Mouse (Mus musculus) MEL (cell line): ENCODE measurements around the gene Ptma. TPM values are rescaled to one million over a fixed set of nuclear protein-coding genes. Genes with fewer than 3 reads are reported as not detected.

ENCODE experiments used
- DNase-seq: peaks from one replicate; pipeline ENCODE4 v3.0.0; 2011; ENCODE audit warnings: low read depth, low spot score
- H3K27ac ChIP-seq: 2 replicates; pipeline ENCODE4 v1.5.1; 2012; ENCODE audit warnings: low read depth, mild to moderate bottlenecking, control low read depth, low read length, moderate library complexity; ENCODE audit not compliant: control insufficient read depth
- H3K27me3 ChIP-seq, 2 experiments: fragments of 150-350 bp in 1 of 2; sonication (generic) in 1 of 2; 2 replicates each; pipeline ENCODE4 v1.6.1; 2012; ENCODE audit warnings: low read length in 2 of 2, mild to moderate bottlenecking in 2 of 2, improper control_type of control experiment in 1 of 2, moderate library complexity in 1 of 2; ENCODE audit not compliant: insufficient read depth in 2 of 2, control insufficient read depth in 1 of 2
- H3K36me3 ChIP-seq, 2 experiments: 2 replicates each; pipeline ENCODE4 v1.6.1; 2012 to 2014; ENCODE audit warnings: low read length in 2 of 2, improper control_type of control experiment in 1 of 2, inconsistent platforms in 1 of 2, mild to moderate bottlenecking in 1 of 2; ENCODE audit not compliant: insufficient read depth in 2 of 2, control insufficient read depth in 1 of 2
- H3K4me1 ChIP-seq, 2 experiments: fragments of 150-350 bp in 1 of 2; sonication (generic) in 1 of 2; 2 replicates each; pipeline ENCODE4 v1.6.1; 2012; ENCODE audit warnings: low read length in 2 of 2, improper control_type of control experiment in 1 of 2, mild to moderate bottlenecking in 1 of 2; ENCODE audit not compliant: insufficient read depth in 2 of 2, control insufficient read depth in 1 of 2
- H3K4me3 ChIP-seq, 2 experiments: fragments of 150-350 bp in 1 of 2; sonication (generic) in 1 of 2; 2 replicates each; pipeline ENCODE4 v1.5.1; 2012; ENCODE audit warnings: low read depth in 2 of 2, low read length in 2 of 2, mild to moderate bottlenecking in 2 of 2, moderate library complexity in 2 of 2, control low read depth in 1 of 2, improper control_type of control experiment in 1 of 2; ENCODE audit not compliant: control insufficient read depth in 1 of 2, insufficient read depth in 1 of 2
- H3K79me2 ChIP-seq: 2 replicates; pipeline ENCODE4 v1.6.1; 2012; ENCODE audit warnings: mild to moderate bottlenecking, low read length, moderate library complexity; ENCODE audit not compliant: control insufficient read depth, poor library complexity, insufficient read depth
- H3K9ac ChIP-seq: 2 replicates; pipeline ENCODE4 v1.6.1; 2012; ENCODE audit warnings: low read depth, mild to moderate bottlenecking, control low read depth, low read length, moderate library complexity; ENCODE audit not compliant: control insufficient read depth, poor library complexity, severe bottlenecking
- H3K9me3 ChIP-seq: fragments of 150-350 bp; sonication (generic); replicated peaks from 2 replicates; pipeline ENCODE4 v1.6.1; 2012; ENCODE audit warnings: mild to moderate bottlenecking, low read length, improper control_type of control experiment, moderate library complexity; ENCODE audit not compliant: insufficient read depth
- BHLHE40 ChIP-seq: IDR thresholded peaks from 2 replicates; pipeline ENCODE4 v1.6.1; 2012; ENCODE audit warnings: low read depth, mild to moderate bottlenecking, inconsistent platforms, low read length, improper control_type of control experiment, borderline replicate concordance
- CHD2 ChIP-seq: IDR thresholded peaks from 2 replicates; pipeline ENCODE4 v1.6.1; 2011; ENCODE audit warnings: low read length, improper control_type of control experiment
- CTCF ChIP-seq, 3 experiments: IDR thresholded peaks in 2 of 3; conservative IDR thresholded peaks in 1 of 3; 2 replicates each; pipeline ENCODE4 v1.5.1; 2011 to 2012; ENCODE audit warnings: low read length in 3 of 3, low read depth in 2 of 3, mild to moderate bottlenecking in 2 of 3, improper control_type of control experiment in 1 of 3, inconsistent platforms in 1 of 3, mixed read lengths in 1 of 3, moderate library complexity in 1 of 3; ENCODE audit not compliant: control insufficient read depth in 1 of 3, insufficient read depth in 1 of 3, poor library complexity in 1 of 3, severe bottlenecking in 1 of 3
- E2F4 ChIP-seq: IDR thresholded peaks from 2 replicates; pipeline ENCODE4 v1.6.1; 2011; ENCODE audit warnings: low read depth, low read length, improper control_type of control experiment, borderline replicate concordance
- ELF1 ChIP-seq: IDR thresholded peaks from 2 replicates; pipeline ENCODE4 v1.6.1; 2014; ENCODE audit warnings: low read depth, mild to moderate bottlenecking, inconsistent platforms, low read length, improper control_type of control experiment, moderate library complexity
- EP300 ChIP-seq, 2 experiments: IDR thresholded peaks; 2 replicates each; pipeline ENCODE4 v1.6.1; 2011; ENCODE audit warnings: improper control_type of control experiment in 2 of 2, low read length in 2 of 2, low read depth in 1 of 2, mild to moderate bottlenecking in 1 of 2
- GABPA ChIP-seq: IDR thresholded peaks from 2 replicates; pipeline ENCODE4 v1.6.1; 2012; ENCODE audit warnings: low read depth, mild to moderate bottlenecking, inconsistent platforms, low read length, improper control_type of control experiment, moderate library complexity
- HCFC1 ChIP-seq: IDR thresholded peaks from 2 replicates; pipeline ENCODE4 v1.6.1; 2012; ENCODE audit warnings: low read depth, mild to moderate bottlenecking, inconsistent platforms, low read length, improper control_type of control experiment, moderate library complexity
- MAFK ChIP-seq: IDR thresholded peaks from 2 replicates; pipeline ENCODE4 v1.6.1; 2011; ENCODE audit warnings: low read depth, mild to moderate bottlenecking, low read length, improper control_type of control experiment, borderline replicate concordance
- MAX ChIP-seq: IDR thresholded peaks from 2 replicates; pipeline ENCODE4 v1.6.1; 2011; ENCODE audit warnings: low read length, improper control_type of control experiment
- MAZ ChIP-seq: IDR thresholded peaks from 2 replicates; pipeline ENCODE4 v1.6.1; 2012; ENCODE audit warnings: low read depth, mild to moderate bottlenecking, inconsistent platforms, low read length, improper control_type of control experiment
- MEF2A ChIP-seq: IDR thresholded peaks from 2 replicates; pipeline ENCODE4 v1.6.1; 2014; ENCODE audit warnings: low read depth, mild to moderate bottlenecking, inconsistent platforms, low read length, improper control_type of control experiment; ENCODE audit not compliant: poor library complexity, insufficient replicate concordance, severe bottlenecking; ENCODE audit errors: extremely low read depth
- MXI1 ChIP-seq: IDR thresholded peaks from 2 replicates; pipeline ENCODE4 v1.6.1; 2011; ENCODE audit warnings: mild to moderate bottlenecking, low read depth, low read length, improper control_type of control experiment
- MYB ChIP-seq: IDR thresholded peaks from 2 replicates; pipeline ENCODE4 v1.6.1; 2011; ENCODE audit warnings: mild to moderate bottlenecking, low read depth, low read length, improper control_type of control experiment
- NELFE ChIP-seq: IDR thresholded peaks from 2 replicates; pipeline ENCODE4 v1.6.1; 2011; ENCODE audit warnings: low read depth, low read length, improper control_type of control experiment
- POLR2A ChIP-seq, 2 experiments: IDR thresholded peaks; 2 replicates each; pipeline ENCODE4 v1.6.1; 2011 to 2012; ENCODE audit warnings: low read length in 2 of 2, mild to moderate bottlenecking in 2 of 2, control low read depth in 1 of 2, improper control_type of control experiment in 1 of 2, low read depth in 1 of 2, moderate library complexity in 1 of 2; ENCODE audit not compliant: control insufficient read depth in 1 of 2, insufficient read depth in 1 of 2, poor library complexity in 1 of 2
- POLR2AphosphoS5 ChIP-seq: IDR thresholded peaks from 2 replicates; pipeline ENCODE4 v1.6.1; 2012; ENCODE audit warnings: low read depth, borderline replicate concordance, mild to moderate bottlenecking, inconsistent platforms, low read length, moderate library complexity, mixed read lengths
- RAD21 ChIP-seq: IDR thresholded peaks from 2 replicates; pipeline ENCODE4 v1.6.1; 2011; ENCODE audit warnings: mild to moderate bottlenecking, low read depth, low read length, improper control_type of control experiment
- RCOR1 ChIP-seq: IDR thresholded peaks from 2 replicates; pipeline ENCODE4 v1.6.1; 2012; ENCODE audit warnings: low read depth, mild to moderate bottlenecking, inconsistent platforms, low read length, improper control_type of control experiment
- TAL1 ChIP-seq: IDR thresholded peaks from 2 replicates; pipeline ENCODE4 v1.6.1; 2012; ENCODE audit warnings: mild to moderate bottlenecking, inconsistent platforms, low read length, moderate library complexity, mixed read lengths
- TCF12 ChIP-seq: IDR thresholded peaks from 2 replicates; pipeline ENCODE4 v1.6.1; 2014; ENCODE audit warnings: low read depth, mild to moderate bottlenecking, inconsistent platforms, low read length, improper control_type of control experiment, moderate library complexity
- USF1 ChIP-seq: IDR thresholded peaks from 2 replicates; pipeline ENCODE4 v1.6.1; 2014; ENCODE audit warnings: low read depth, mild to moderate bottlenecking, inconsistent platforms, low read length, improper control_type of control experiment, moderate library complexity
- USF2 ChIP-seq, 2 experiments: IDR thresholded peaks; 2 replicates each; pipeline ENCODE4 v1.6.1; 2011 to 2012; ENCODE audit warnings: improper control_type of control experiment in 2 of 2, low read length in 2 of 2, borderline replicate concordance in 1 of 2, inconsistent platforms in 1 of 2, low read depth in 1 of 2, mild to moderate bottlenecking in 1 of 2; ENCODE audit not compliant: insufficient read depth in 1 of 2
- ZC3H11A ChIP-seq: IDR thresholded peaks from 2 replicates; pipeline ENCODE4 v1.6.1; 2012; ENCODE audit warnings: low read depth, mild to moderate bottlenecking, inconsistent platforms, low read length, improper control_type of control experiment
- ZKSCAN1 ChIP-seq: IDR thresholded peaks from 2 replicates; pipeline ENCODE4 v1.6.1; 2012; ENCODE audit warnings: low read depth, mild to moderate bottlenecking, inconsistent platforms, low read length, improper control_type of control experiment, moderate library complexity
- ZMIZ1 ChIP-seq: IDR thresholded peaks from 2 replicates; pipeline ENCODE4 v1.6.1; 2012; ENCODE audit warnings: low read depth, mild to moderate bottlenecking, inconsistent platforms, low read length, improper control_type of control experiment, moderate library complexity
- polyA plus RNA-seq, 2 experiments: library from polyadenylated mRNA; stranded (reverse) in 1 of 2; unstranded in 1 of 2; fragments of >175 nt in 1 of 2; fragments of >200 nt in 1 of 2; gene quantifications; 2 replicates each; pipeline versions ENCODE4 v1.2.1 to v1.2.4; 2012; ENCODE audit warnings: low replicate concordance in 2 of 2, low read depth in 1 of 2; ENCODE audit not compliant: insufficient read length in 2 of 2, insufficient read depth in 1 of 2, missing spikeins in 1 of 2
- total RNA-seq: library from RNA; depleted of rRNA; stranded (reverse); fragments of 300-350 nt; gene quantifications from 2 replicates; pipeline ENCODE4 v1.2.3, GENCODE M21; 2012

Gene Ptma
- total and polyA plus RNA-seq, 3 experiments, result 2,419 to 4,891 (median 3,309) TPM

DNA sequence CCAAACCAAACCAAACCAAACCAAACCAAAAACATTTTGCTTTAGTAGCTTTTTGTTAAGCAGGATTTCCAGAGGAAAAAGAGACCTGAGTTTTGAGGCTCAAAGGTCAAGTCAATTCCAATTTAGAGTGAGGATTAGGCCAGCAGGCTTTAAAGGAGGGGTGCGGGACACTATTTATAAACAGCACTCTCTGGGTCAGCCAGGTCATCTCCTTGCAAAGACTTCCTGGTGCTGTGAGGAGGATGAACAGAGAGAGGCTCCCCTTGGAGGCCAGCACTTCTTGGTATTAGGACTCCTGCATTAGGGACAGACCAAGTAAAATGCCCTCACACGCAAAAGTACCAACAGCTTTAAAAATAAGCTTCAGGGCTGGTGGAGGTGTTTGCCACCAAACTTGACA lies 25.4 kb downstream of the Ptma start:
- Histone ChIP-seq H3K36me3 (peaks cover 17 to 41% of the 10 kb centered on the region in 2 experiments), H3K4me1 (peaks cover 29 to 35% of the 10 kb centered on the region in 2 experiments)
- DNase-seq, result no peak

DNA sequence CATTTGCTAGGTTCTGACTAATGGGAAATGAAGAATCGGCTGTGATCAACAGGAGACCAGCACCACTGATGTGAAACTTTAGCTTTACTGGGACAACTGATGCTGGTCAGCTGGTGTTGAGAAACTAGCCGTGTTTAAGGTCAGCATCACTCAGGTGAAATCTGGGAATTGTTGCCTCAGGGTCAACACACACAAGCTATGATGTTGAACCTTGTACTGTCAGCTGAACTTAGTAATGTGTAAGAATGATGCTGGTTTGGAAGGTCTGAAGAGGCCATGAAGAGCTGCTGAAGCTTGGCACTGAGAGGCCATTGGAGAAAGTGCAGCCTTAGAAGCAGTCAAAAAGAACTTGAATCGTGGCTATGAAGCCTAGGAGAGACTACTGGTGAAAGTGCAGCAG lies 29.1 kb downstream of the Ptma start:
- Histone ChIP-seq H3K9ac (no peak overlapping the region), H3K4me3 (no peak overlapping the region), H3K36me3 (peaks cover 13 to 61% of the 10 kb centered on the region in 2 experiments)
- DNase-seq, result no peak
- no peak for TF ChIP-seq MAX
- TF ChIP-seq, all 39 proteins: peak for 0
- H3K27me3 ChIP-seq, result no peaks in the 10 kb centered on the region
- H3K79me2 ChIP-seq, result no peaks in the 10 kb centered on the region
- no peak overlapping the region for H3K27ac ChIP-seq
- H3K9me3 ChIP-seq, result no peaks in the 10 kb centered on the region
- H3K4me1 ChIP-seq, result peaks cover 51% of the 10 kb centered on the region in 2 experiments

More for the DNA sequence above, 25.4 kb downstream of the Ptma start:
- Histone ChIP-seq H3K27me3 (no peaks in the 10 kb centered on the region), H3K27ac (peak overlapping the region; percentile 57), H3K9me3 (no peaks in the 10 kb centered on the region), H3K9ac (0 out of 2 replicates have a peak overlapping the region, but pooled peaks have one; percentile 17), H3K4me3 (no peak overlapping the region), H3K79me2 (no peaks in the 10 kb centered on the region)
- TF ChIP-seq ELF1, result no peak
- TF ChIP-seq GABPA, result no peak
- no peak for TF ChIP-seq USF2 (IDR thresholded peaks at IDR 0.05; ENCODE audit: borderline replicate concordance in 1 of 2, insufficient read depth in 1 of 2, low read depth in 1 of 2, low read length in 2 of 2)
- no peak for TF ChIP-seq BHLHE40
- TF ChIP-seq MEF2A, result no peak
- TF ChIP-seq USF1, result no peak
- TF ChIP-seq MAZ, result no peak
- TF ChIP-seq RAD21, result no peak
- no peak for TF ChIP-seq EP300 (IDR thresholded peaks at IDR 0.05; ENCODE audit: low read depth in 1 of 2, low read length in 2 of 2)

DNA sequence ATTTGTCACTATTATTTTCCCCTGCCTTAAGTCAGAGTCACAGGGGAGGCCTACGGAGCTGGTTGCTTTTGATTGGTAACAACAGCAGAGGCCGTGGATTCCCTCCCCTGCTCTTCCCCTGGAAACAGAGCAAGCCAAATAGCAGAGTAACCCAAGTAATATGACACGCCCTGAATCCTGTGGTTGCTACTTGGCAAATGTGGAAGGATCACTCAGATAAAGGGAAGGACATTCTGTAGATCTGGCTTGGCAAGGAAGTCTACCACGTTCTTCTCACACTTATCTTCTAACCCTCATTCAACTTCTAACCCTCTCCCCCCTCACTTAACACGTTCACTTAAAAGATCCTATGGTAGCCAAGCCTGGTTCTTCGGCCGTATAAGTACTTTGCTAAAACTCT lies 31.3 kb downstream of the Ptma start:
- Histone ChIP-seq H3K27me3 (no peaks in the 10 kb centered on the region), H3K4me1 (peaks cover 40 to 42% of the 10 kb centered on the region in 2 experiments), H3K36me3 (peaks cover 12 to 51% of the 10 kb centered on the region in 2 experiments), H3K27ac (peak overlapping the region; percentile 92), H3K9me3 (no peaks in the 10 kb centered on the region), H3K79me2 (no peaks in the 10 kb centered on the region), H3K9ac (peak overlapping the region; percentile 54), H3K4me3 (peak overlapping the region; percentile 24 to 54)
- peak; percentile 97 for DNase-seq
- TF ChIP-seq POLR2A (IDR thresholded peaks at IDR 0.05; ENCODE audit: control insufficient read depth in 1 of 2, insufficient read depth in 1 of 2, low read depth in 1 of 2, low read length in 2 of 2, poor library complexity in 1 of 2) (peak in 1 of 2 experiments; percentile 47; a peak in 2 of 4 replicates), ZKSCAN1 (no peak), RCOR1 (peak; percentile 78; the same call in 1 of the 2 replicates), ZC3H11A (no peak; the same call in 1 of the 2 replicates), MEF2A (no peak), CHD2 (peak; percentile 9; the same call in 1 of the 2 replicates), HCFC1 (0 out of 2 replicates have a peak, but pooled peaks have one; percentile 31), TCF12 (peak; percentile 75), MXI1 (peak; percentile 81), CTCF (IDR thresholded peaks at IDR 0.05 in 2 of 3, conservative IDR thresholded peaks at IDR 0.05 in 1 of 3; ENCODE audit: control insufficient read depth in 1 of 3, insufficient read depth in 1 of 3, low read depth in 2 of 3, low read length in 3 of 3, poor library complexity in 1 of 3, severe bottlenecking in 1 of 3) (no peak), MAFK (no peak), TAL1 (peak; percentile 59), NELFE (no peak; the same call in 1 of the 2 replicates), MAX (peak; percentile 77), ZMIZ1 (no peak), MYB (no peak), E2F4 (no peak), POLR2AphosphoS5 (no peak)
